9 mouse cellular contexts compared by ENCODE assay signal in genomic region chr2:130176820-130177219, GRCm38 (mm10). TPM values are rescaled to one million over a fixed set of nuclear protein-coding genes. Genes with fewer than 3 reads are reported as not detected.
DNase-seq lines count a peak whose midpoint lies in the region; ATAC-seq and TF ChIP-seq lines count a peak whose summit lies in the region.
"Had no signal": no experiment of that assay in that cellular context is flagged by ENCODE, and none has a peak within 500 bp of the region (broad histone marks: within the 10 kb centered on the region; RNA-seq: fewer than 3 reads in every experiment).

No protein-coding gene starts in this region.

- H3K79me2 ChIP-seq in myocyte (ENCODE audit: control insufficient read depth, insufficient read depth) = peaks cover 43% of the 10 kb centered on the region

- peak overlapping the region; percentile 99; the same call in 1 of the 2 replicates for H3K4me3 ChIP-seq in layer of hippocampus, adult 2 months
- peak overlapping the region; percentile 100 for H3K4me3 ChIP-seq in forebrain, embryonic 10.5 days
- H3K4me3 ChIP-seq in intestine, embryonic 16.5 days (ENCODE audit: low read length) = peak overlapping the region; percentile 78
- peak overlapping the region; percentile 70 for H3K4me3 ChIP-seq in myocyte
- no peak overlapping the region for H3K4me3 ChIP-seq in thymus, adult 2 months (ENCODE audit: control insufficient read depth, insufficient read depth, low read length)

- no peak overlapping the region for H3ac ChIP-seq in myocyte (ENCODE audit: control insufficient read depth, insufficient read length)

- no peak for DNase-seq in layer of hippocampus, adult 2 months (ENCODE audit: low spot score in 2 of 2)
- no peak for DNase-seq in layer of hippocampus, adult 8-10 months (ENCODE audit: low spot score in 2 of 2)
- DNase-seq in forebrain, embryonic 10.5 days (ENCODE audit: extremely low spot score, low spot score) = no peak
- DNase-seq in ovary, postnatal 36 days (ENCODE audit: low spot score) = no peak
- no peak for DNase-seq in thymus, adult 2 months

- peak overlapping the region; percentile 57 for H3K4me2 ChIP-seq in intestine, embryonic 16.5 days (ENCODE audit: low read depth, low read length)
- H3K4me2 ChIP-seq in myocyte (ENCODE audit: low read depth) = peak overlapping the region; percentile 82

- TF ChIP-seq CTCF in layer of hippocampus, adult 2 months (conservative IDR thresholded peaks at IDR 0.05) = no peak
- no peak for TF ChIP-seq CTCF in thymus, adult 2 months (IDR thresholded peaks at IDR 0.05; ENCODE audit: borderline replicate concordance, control insufficient read depth, extremely low read depth, insufficient read depth, low read length, poor library complexity)

- peaks cover 26% of the 10 kb centered on the region for H3K4me1 ChIP-seq in forebrain, embryonic 10.5 days
- peaks cover 18% of the 10 kb centered on the region for H3K4me1 ChIP-seq in intestine, embryonic 16.5 days (ENCODE audit: control insufficient read depth, insufficient read depth, low read length)
- peaks cover 7% of the 10 kb centered on the region; the same call in 1 of the 2 replicates for H3K4me1 ChIP-seq in thymus, adult 2 months (replicated peaks; ENCODE audit: control insufficient read depth, insufficient read depth, low read length)

- 0 out of 2 replicates have a peak overlapping the region, but pooled peaks have one; percentile 45 for H3K9ac ChIP-seq in intestine, embryonic 16.5 days (ENCODE audit: low read depth, low read length)

- TF ChIP-seq POLR2A in myocyte (IDR thresholded peaks at IDR 0.05; ENCODE audit: insufficient read length, low read depth) = no peak
- no peak for TF ChIP-seq POLR2A in thymus, adult 2 months (IDR thresholded peaks at IDR 0.05; ENCODE audit: control insufficient read depth, extremely low read depth, insufficient read depth, low read length, poor library complexity)

- peaks cover 56% of the 10 kb centered on the region for H3K36me3 ChIP-seq in forebrain, embryonic 10.5 days (replicated peaks)
- H3K36me3 ChIP-seq in intestine, embryonic 16.5 days (ENCODE audit: control insufficient read depth, insufficient read depth, low read length) = peaks cover 21% of the 10 kb centered on the region
- peaks cover 39% of the 10 kb centered on the region for H3K36me3 ChIP-seq in myocyte (ENCODE audit: control insufficient read depth, insufficient read depth)
- peaks cover 43% of the 10 kb centered on the region for H3K36me3 ChIP-seq in thymus, adult 2 months (ENCODE audit: control insufficient read depth, insufficient read depth, low read length)

- 87% methylated on average over 8 of the region's 8 CpGs for WGBS in forebrain, embryonic 10.5 days
- 61% methylated on average over 8 of the region's 8 CpGs for WGBS in intestine, embryonic 16.5 days
- 73% methylated on average over 8 of the region's 8 CpGs for WGBS in thymus, adult 2 months

- ATAC-seq in intestine, embryonic 16.5 days = no peak
- no peak for ATAC-seq in cerebellum, adult (ENCODE audit: insufficient number of reproducible peaks, low FRiP score, low TSS enrichment)

- 0 out of 2 replicates have a peak overlapping the region, but pooled peaks have one; percentile 99 for H3K27ac ChIP-seq in layer of hippocampus, adult 2 months
- no peak overlapping the region for H3K27ac ChIP-seq in forebrain, embryonic 10.5 days
- no peak overlapping the region for H3K27ac ChIP-seq in intestine, embryonic 16.5 days (ENCODE audit: low read length)
- H3K27ac ChIP-seq in thymus, adult 2 months (ENCODE audit: control insufficient read depth, insufficient read depth, low read length) = no peak overlapping the region

- no peaks in the 10 kb centered on the region for H3K9me3 ChIP-seq in forebrain, embryonic 10.5 days
- no peaks in the 10 kb centered on the region for H3K9me3 ChIP-seq in intestine, embryonic 16.5 days (ENCODE audit: control insufficient read depth, low read length)

- H3K27me3 ChIP-seq in forebrain, embryonic 10.5 days (ENCODE audit: poor library complexity, severe bottlenecking) = no peaks in the 10 kb centered on the region
- H3K27me3 ChIP-seq in intestine, embryonic 16.5 days (replicated peaks; ENCODE audit: control insufficient read depth, insufficient read depth, low read length) = no peaks in the 10 kb centered on the region
- H3K27me3 ChIP-seq in myocyte (ENCODE audit: control insufficient read depth, insufficient read depth, insufficient read length) = no peaks in the 10 kb centered on the region
- no peaks in the 10 kb centered on the region for H3K27me3 ChIP-seq in thymus, adult 2 months (ENCODE audit: control insufficient read depth, insufficient read depth, low read length)

TF ChIP-seq in myocyte, 11 proteins besides CTCF, POLR2A, EP300 and RAD21:
- no peak for TF ChIP-seq USF1 (IDR thresholded peaks at IDR 0.05; ENCODE audit: low read depth)
- no peak for TF ChIP-seq E2F4 (IDR thresholded peaks at IDR 0.05; ENCODE audit: insufficient read depth)
- no peak for TF ChIP-seq CEBPB (IDR thresholded peaks at IDR 0.05; ENCODE audit: insufficient read depth, poor library complexity, severe bottlenecking)
- TF ChIP-seq TCF12 (IDR thresholded peaks at IDR 0.05; ENCODE audit: insufficient read depth, poor library complexity, severe bottlenecking) = no peak
- TF ChIP-seq POLR2AphosphoS2 (IDR thresholded peaks at IDR 0.05; ENCODE audit: insufficient read length, low read depth) = no peak
- TF ChIP-seq MYOD1 (IDR thresholded peaks at IDR 0.05; ENCODE audit: control insufficient read depth in 1 of 3, insufficient read length in 2 of 3, low read depth in 2 of 3) = no peak
- no peak for TF ChIP-seq SRF (IDR thresholded peaks at IDR 0.05; ENCODE audit: control insufficient read depth, insufficient read length, low read depth)
- TF ChIP-seq MAX (IDR thresholded peaks at IDR 0.05; ENCODE audit: low read depth) = no peak
- no peak for TF ChIP-seq TCF3 (IDR thresholded peaks at IDR 0.05; ENCODE audit: insufficient read length, low read depth)
- no peak for TF ChIP-seq MYOG (IDR thresholded peaks at IDR 0.05; ENCODE audit: control insufficient read depth in 1 of 3, insufficient read depth in 1 of 3, insufficient read length in 2 of 3, low read depth in 2 of 3)
- TF ChIP-seq REST (IDR thresholded peaks at IDR 0.05; ENCODE audit: insufficient read depth, insufficient read length) = no peak

RNA-seq across cellular contexts. Expression of gene Snrpb, which starts 2.4 kb away (rescaled TPM):
- 100 to 1,000 TPM; 111 to 112 TPM for total RNA-seq in layer of hippocampus, adult 2 months (2021)
- total RNA-seq in layer of hippocampus, adult 8-10 months (2022) = 100 to 1,000 TPM; 103 to 110 (median 105) TPM
- 929 and 941 TPM in 2 replicates for polyA plus RNA-seq in forebrain, embryonic 10.5 days (2016; fragmentation: Nextera tagmentation; extraction: Ambion mirVana)
- 470 and 526 TPM in 2 replicates for polyA plus RNA-seq in intestine, embryonic 16.5 days (2015; fragmentation: Nextera tagmentation; extraction: Ambion mirVana)
- 526 TPM for polyA plus RNA-seq in myocyte (2012; fragmentation: generic; extraction: Trizol)
- polyA plus RNA-seq in thymus, adult 2 months (2012; rRNA removed) = 476 and 492 TPM in 2 replicates

RNA-seq across cellular contexts. Expression of gene Tmc2, which starts 18.2 kb away (rescaled TPM):
- total RNA-seq in layer of hippocampus, adult 2 months (2021) = under 1 TPM in 1 of 2 experiments, not detected in 1; 0.13 TPM
- total RNA-seq in layer of hippocampus, adult 8-10 months (2022) = not detected
- polyA plus RNA-seq in forebrain, embryonic 10.5 days (2016; fragmentation: Nextera tagmentation; extraction: Ambion mirVana) = not detected in 2 replicates
- not detected in 2 replicates for polyA plus RNA-seq in intestine, embryonic 16.5 days (2015; fragmentation: Nextera tagmentation; extraction: Ambion mirVana)
- not detected for polyA plus RNA-seq in myocyte (2012; fragmentation: generic; extraction: Trizol)
- polyA plus RNA-seq in thymus, adult 2 months (2012; rRNA removed) = not detected in 2 replicates
- total RNA-seq: gastrocnemius, adult 18-20 months had no signal
